Mouse (Mus musculus): Measurements from ENCODE around the gene Gorasp1.

Gene Gorasp1

GRCm38 (mm10) chr9:119937005-119937773, at the start of gene Gorasp1, which contains the start of gene Ttc21a:
Gene Gorasp1, minus strand, starts transcription at chr9:119937565.
Gene Ttc21a, plus strand, starts transcription at chr9:119937606.
- peak; percentile 96 for DNase-seq (ENCODE audit: low read depth)

- DNase-seq (ENCODE audit: low read depth) = no peak
Measured at GRCm38 (mm10) chr9:119985881-119986574, 48.7 kb upstream of the Gorasp1 start.

- DNase-seq (ENCODE audit: low read depth) = peak; percentile 72
Measured at GRCm38 (mm10) chr9:119984536-119985011, 47.2 kb upstream of the Gorasp1 start, which contains the start of gene Csrnp1. Gene Csrnp1, minus strand, starts transcription at chr9:119984658.

- peak; percentile 94 for DNase-seq (ENCODE audit: low read depth)
Measured at GRCm38 (mm10) chr9:119983585-119984535, 46.5 kb upstream of the Gorasp1 start.

- DNase-seq (ENCODE audit: low read depth) = peak; percentile 84
Measured at GRCm38 (mm10) chr9:119982956-119983551, 45.7 kb upstream of the Gorasp1 start.

GRCm38 (mm10) chr9:119982241-119982811, 45.0 kb upstream of the Gorasp1 start:
- DNase-seq (ENCODE audit: low read depth) = peak; percentile 94

- peak; percentile 94 for DNase-seq (ENCODE audit: low read depth)
Measured at GRCm38 (mm10) chr9:119981183-119982179, 44.1 kb upstream of the Gorasp1 start.

- DNase-seq (ENCODE audit: low read depth) = peak; percentile 63
Measured at GRCm38 (mm10) chr9:119980770-119981182, 43.4 kb upstream of the Gorasp1 start.

- DNase-seq (ENCODE audit: low read depth) = peak; percentile 43
Measured at GRCm38 (mm10) chr9:119979749-119980148, 42.4 kb upstream of the Gorasp1 start.

- peak; percentile 54 for DNase-seq (ENCODE audit: low read depth)
Measured at GRCm38 (mm10) chr9:119978811-119979441, 41.6 kb upstream of the Gorasp1 start.

GRCm38 (mm10) chr9:119978151-119978810, 40.9 kb upstream of the Gorasp1 start:
- peak; percentile 81 for DNase-seq (ENCODE audit: low read depth)

GRCm38 (mm10) chr9:119977557-119978060, 40.2 kb upstream of the Gorasp1 start:
- peak; percentile 68 for DNase-seq (ENCODE audit: low read depth)

- DNase-seq (ENCODE audit: low read depth) = peak; percentile 71
Measured at GRCm38 (mm10) chr9:119976704-119977556, 39.6 kb upstream of the Gorasp1 start.

GRCm38 (mm10) chr9:119975286-119975685, 37.9 kb upstream of the Gorasp1 start:
- peak; percentile 32 for DNase-seq (ENCODE audit: low read depth)

GRCm38 (mm10) chr9:119974609-119975008, 37.2 kb upstream of the Gorasp1 start:
- peak; percentile 73 for DNase-seq (ENCODE audit: low read depth)

GRCm38 (mm10) chr9:119973869-119974520, 36.6 kb upstream of the Gorasp1 start:
- peak; percentile 75 for DNase-seq (ENCODE audit: low read depth)

- DNase-seq (ENCODE audit: low read depth) = no peak
Measured at GRCm38 (mm10) chr9:119973281-119973680, 35.9 kb upstream of the Gorasp1 start.

Data from induced T-regulatory cell, adult 2 months (primary cell).